Mouse (Mus musculus) midbrain, embryonic 10.5 days (tissue): ENCODE measurements at regions not wholly inside any gene's neighbourhood (a gene's known extent, or its start where the extent isn't known, plus 50 kb on each side); places are given as distances from the start of the nearest gene placed in this dataset.

Experiments used
- DNase-seq: peaks from one replicate; pipeline ENCODE4 v3.0.0-alpha.2; 2017; ENCODE audit warnings: low spot score
- H3K27ac ChIP-seq: fragments of 300-500 bp; sonication (generic); replicated peaks from 2 replicates; pipeline ENCODE4 v1.5.1; 2016; ENCODE audit warnings: mild to moderate bottlenecking
- H3K27me3 ChIP-seq: fragments of 300-500 bp; sonication (generic); 2 replicates; pipeline ENCODE4 v1.6.1; 2016; ENCODE audit warnings: low read depth, mild to moderate bottlenecking; ENCODE audit not compliant: poor library complexity, severe bottlenecking
- H3K36me3 ChIP-seq: fragments of 300-500 bp; sonication (generic); 2 replicates; pipeline ENCODE4 v1.6.1; 2016; ENCODE audit warnings: mild to moderate bottlenecking, moderate library complexity
- H3K4me1 ChIP-seq: fragments of 300-500 bp; sonication (generic); 2 replicates; pipeline ENCODE4 v1.6.1; 2016
- H3K4me3 ChIP-seq: fragments of 300-500 bp; sonication (generic); 2 replicates; pipeline ENCODE4 v1.5.1; 2016; ENCODE audit warnings: mild to moderate bottlenecking, moderate library complexity
- H3K9me3 ChIP-seq: fragments of 300-500 bp; sonication (generic); replicated peaks from 2 replicates; pipeline ENCODE4 v1.6.1; 2016; ENCODE audit warnings: mild to moderate bottlenecking
- WGBS: fragments of 180-500 bp; shearing (Covaris S2); methylation state at CpG from one replicate; pipeline ENCODE4 v1.1.7; 2016; 5-methylcytosine and 5-hydroxymethylcytosine counted together

GRCm38 (mm10) chr13:97462110-97462883 lies 221.4 kb downstream of the Enc1 start:
- Histone ChIP-seq H3K27ac (no peak overlapping the region), H3K9me3 (no peaks in the 10 kb centered on the region), H3K27me3 (no peaks in the 10 kb centered on the region), H3K4me1 (no peaks in the 10 kb centered on the region), H3K4me3 (no peak overlapping the region), H3K36me3 (no peaks in the 10 kb centered on the region)
- 91% methylated on average over 13 of the region's 13 CpGs for WGBS
- no peak for DNase-seq

- H3K36me3 ChIP-seq, result no peaks in the 10 kb centered on the region
- no peak for DNase-seq
- peak overlapping the region; percentile 42; the same call in 1 of the 2 replicates for H3K27ac ChIP-seq
- no peak overlapping the region for H3K4me3 ChIP-seq
- 94% methylated on average over 4 of the region's 4 CpGs for WGBS
- no peaks in the 10 kb centered on the region for H3K9me3 ChIP-seq
- H3K4me1 ChIP-seq, result no peaks in the 10 kb centered on the region; the same call in 1 of the 2 replicates
- H3K27me3 ChIP-seq, result no peaks in the 10 kb centered on the region
Observed at GRCm38 (mm10) chr13:97461207-97461606, 220.3 kb downstream of the Enc1 start.

- H3K27me3 ChIP-seq, result no peaks in the 10 kb centered on the region
- no peak for DNase-seq
- no peaks in the 10 kb centered on the region for H3K36me3 ChIP-seq
- peaks cover 14% of the 10 kb centered on the region for H3K4me1 ChIP-seq
- H3K9me3 ChIP-seq, result no peaks in the 10 kb centered on the region
- H3K4me3 ChIP-seq, result no peak overlapping the region
- no peak overlapping the region for H3K27ac ChIP-seq
- WGBS, result 92% methylated on average over 7 of the region's 7 CpGs
Observed at GRCm38 (mm10) chr13:97459106-97459505, 218.2 kb downstream of the Enc1 start.

- Histone ChIP-seq H3K36me3 (no peaks in the 10 kb centered on the region), H3K4me1 (peaks cover 33% of the 10 kb centered on the region), H3K4me3 (no peak overlapping the region), H3K9me3 (no peaks in the 10 kb centered on the region), H3K27ac (no peak overlapping the region), H3K27me3 (no peaks in the 10 kb centered on the region)
- 64% methylated on average over 6 of the region's 6 CpGs for WGBS
- DNase-seq, result no peak
Observed at GRCm38 (mm10) chr13:97455961-97456360, 215.1 kb downstream of the Enc1 start.

- H3K27ac ChIP-seq, result 0 out of 2 replicates have a peak overlapping the region, but pooled peaks have one; percentile 13
- no peaks in the 10 kb centered on the region for H3K27me3 ChIP-seq
- H3K4me1 ChIP-seq, result peaks cover 33% of the 10 kb centered on the region
- no peak overlapping the region for H3K4me3 ChIP-seq
- no peaks in the 10 kb centered on the region for H3K36me3 ChIP-seq
- no peak for DNase-seq
- 64% methylated on average over 8 of the region's 8 CpGs for WGBS
- H3K9me3 ChIP-seq, result no peaks in the 10 kb centered on the region
Observed at GRCm38 (mm10) chr13:97454715-97455114, 213.8 kb downstream of the Enc1 start.

- no peaks in the 10 kb centered on the region for H3K27me3 ChIP-seq
- H3K4me3 ChIP-seq, result no peak overlapping the region
- H3K36me3 ChIP-seq, result no peaks in the 10 kb centered on the region
- DNase-seq, result no peak
- peaks cover 33% of the 10 kb centered on the region for H3K4me1 ChIP-seq
- H3K27ac ChIP-seq, result peak overlapping the region; percentile 73
- H3K9me3 ChIP-seq, result no peaks in the 10 kb centered on the region
- WGBS, result 65% methylated on average over 6 of the region's 6 CpGs
Observed at GRCm38 (mm10) chr13:97453469-97453868, 212.6 kb downstream of the Enc1 start.

GRCm38 (mm10) chr13:97453090-97453430 lies 212.2 kb downstream of the Enc1 start:
- Histone ChIP-seq H3K27ac (peak overlapping the region; percentile 73), H3K4me1 (peaks cover 33% of the 10 kb centered on the region), H3K9me3 (no peaks in the 10 kb centered on the region), H3K36me3 (no peaks in the 10 kb centered on the region), H3K4me3 (no peak overlapping the region), H3K27me3 (no peaks in the 10 kb centered on the region)
- 27% methylated on average over 5 of the region's 5 CpGs for WGBS
- DNase-seq, result peak; percentile 33

- 55% methylated on average over 11 of the region's 11 CpGs for WGBS
- no peak overlapping the region for H3K4me3 ChIP-seq
- H3K27me3 ChIP-seq, result no peaks in the 10 kb centered on the region
- H3K9me3 ChIP-seq, result no peaks in the 10 kb centered on the region
- no peak for DNase-seq
- H3K36me3 ChIP-seq, result no peaks in the 10 kb centered on the region
- H3K27ac ChIP-seq, result peak overlapping the region; percentile 73
- peaks cover 33% of the 10 kb centered on the region for H3K4me1 ChIP-seq
Observed at GRCm38 (mm10) chr13:97452386-97453089, 211.6 kb downstream of the Enc1 start.

GRCm38 (mm10) chr13:97451276-97451675 lies 210.4 kb downstream of the Enc1 start:
- DNase-seq, result no peak
- no peak overlapping the region for H3K27ac ChIP-seq
- no peaks in the 10 kb centered on the region for H3K27me3 ChIP-seq
- WGBS, result 90% methylated on average over 10 of the region's 10 CpGs
- no peaks in the 10 kb centered on the region for H3K9me3 ChIP-seq
- peaks cover 33% of the 10 kb centered on the region for H3K4me1 ChIP-seq
- no peak overlapping the region for H3K4me3 ChIP-seq
- H3K36me3 ChIP-seq, result no peaks in the 10 kb centered on the region

- Histone ChIP-seq H3K27me3 (no peaks in the 10 kb centered on the region), H3K36me3 (no peaks in the 10 kb centered on the region), H3K4me3 (no peak overlapping the region), H3K9me3 (no peaks in the 10 kb centered on the region), H3K4me1 (peaks cover 15% of the 10 kb centered on the region), H3K27ac (no peak overlapping the region)
- DNase-seq, result no peak
- 89% methylated on average over 1 of the region's 1 CpGs for WGBS
Observed at GRCm38 (mm10) chr13:97448123-97448522, 207.2 kb downstream of the Enc1 start.

- Histone ChIP-seq H3K27ac (0 out of 2 replicates have a peak overlapping the region, but pooled peaks have one; percentile 28), H3K9me3 (no peaks in the 10 kb centered on the region), H3K4me3 (no peak overlapping the region), H3K27me3 (no peaks in the 10 kb centered on the region; the same call in 1 of the 2 replicates), H3K4me1 (peaks cover 44% of the 10 kb centered on the region), H3K36me3 (no peaks in the 10 kb centered on the region)
- WGBS, result 92% methylated on average over 14 of the region's 14 CpGs
- DNase-seq, result no peak
Observed at GRCm38 (mm10) chr13:97443731-97444428, 203.0 kb downstream of the Enc1 start.

- Histone ChIP-seq H3K27me3 (no peaks in the 10 kb centered on the region; the same call in 1 of the 2 replicates), H3K27ac (peak overlapping the region; percentile 82), H3K4me1 (peaks cover 54% of the 10 kb centered on the region), H3K9me3 (no peaks in the 10 kb centered on the region), H3K36me3 (no peaks in the 10 kb centered on the region), H3K4me3 (no peak overlapping the region)
- no peak for DNase-seq
- WGBS, result 85% methylated on average over 1 of the region's 1 CpGs
Observed at GRCm38 (mm10) chr13:97442806-97443205, 201.9 kb downstream of the Enc1 start.
